Mouse (Mus musculus) forebrain, embryonic 13.5 days (tissue): ENCODE measurements around the gene Sh2d2a. TPM values are rescaled to one million over a fixed set of nuclear protein-coding genes. Genes with fewer than 3 reads are reported as not detected.

Experiments used
- ATAC-seq: fragments of 200-750 bp; cut with Nextera tagmentation; 2 replicates; pipeline ENCODE4 v1.8.0; 2017
- H3K27ac ChIP-seq: fragments of 300-500 bp; sonication (generic); 2 replicates; pipeline ENCODE4 v1.5.1; 2015; ENCODE audit warnings: inconsistent platforms, mild to moderate bottlenecking, moderate library complexity
- H3K27me3 ChIP-seq: fragments of 300-500 bp; sonication (generic); 2 replicates; pipeline ENCODE4 v1.6.1; 2015; ENCODE audit warnings: mild to moderate bottlenecking, inconsistent platforms
- H3K36me3 ChIP-seq: fragments of 300-500 bp; sonication (generic); 2 replicates; pipeline ENCODE4 v1.6.1; 2015; ENCODE audit warnings: mild to moderate bottlenecking, inconsistent platforms; ENCODE audit not compliant: poor library complexity, severe bottlenecking
- H3K4me1 ChIP-seq: fragments of 300-500 bp; sonication (generic); 2 replicates; pipeline ENCODE4 v1.6.1; 2015; ENCODE audit warnings: inconsistent platforms
- H3K4me2 ChIP-seq: fragments of 300-500 bp; sonication (generic); 2 replicates; pipeline ENCODE4 v1.6.1; 2015; ENCODE audit warnings: inconsistent platforms, mild to moderate bottlenecking, moderate library complexity
- H3K4me3 ChIP-seq: fragments of 300-500 bp; sonication (generic); 2 replicates; pipeline ENCODE4 v1.5.1; 2015; ENCODE audit warnings: mild to moderate bottlenecking, inconsistent platforms
- H3K9ac ChIP-seq: fragments of 300-500 bp; sonication (generic); 2 replicates; pipeline ENCODE4 v1.6.1; 2015; ENCODE audit warnings: mild to moderate bottlenecking, inconsistent platforms
- H3K9me3 ChIP-seq: fragments of 300-500 bp; sonication (generic); replicated peaks from 2 replicates; pipeline ENCODE4 v1.6.1; 2016; ENCODE audit warnings: inconsistent platforms
- WGBS: fragments of 180-500 bp; shearing (Covaris S2); methylation state at CpG from one replicate; pipeline ENCODE4 v1.1.7; 2015; 5-methylcytosine and 5-hydroxymethylcytosine counted together
- polyA plus RNA-seq: library from polyadenylated mRNA; unstranded; fragments of >200 nt; fragmentation: Nextera tagmentation; extraction: Ambion mirVana; gene quantifications from 2 replicates; pipeline ENCODE4 v1.2.1, GENCODE M21; 2015

The Sh2d2a gene
- polyA plus RNA-seq, 1 experiment from 2014 or later = not detected

GRCm38 (mm10) chr3:87829025-87829424, 17.5 kb upstream of the Sh2d2a start:
- no peak for ATAC-seq
- no peaks in the 10 kb centered on the region for H3K9me3 ChIP-seq
- no peak overlapping the region for H3K27ac ChIP-seq
- no peaks in the 10 kb centered on the region for H3K4me1 ChIP-seq
- no peaks in the 10 kb centered on the region for H3K36me3 ChIP-seq
- H3K9ac ChIP-seq = no peak overlapping the region
- no peak overlapping the region for H3K4me2 ChIP-seq
- no peak overlapping the region for H3K4me3 ChIP-seq
- H3K27me3 ChIP-seq = no peaks in the 10 kb centered on the region
- WGBS = 57% methylated on average over 10 of the region's 10 CpGs

DNA sequence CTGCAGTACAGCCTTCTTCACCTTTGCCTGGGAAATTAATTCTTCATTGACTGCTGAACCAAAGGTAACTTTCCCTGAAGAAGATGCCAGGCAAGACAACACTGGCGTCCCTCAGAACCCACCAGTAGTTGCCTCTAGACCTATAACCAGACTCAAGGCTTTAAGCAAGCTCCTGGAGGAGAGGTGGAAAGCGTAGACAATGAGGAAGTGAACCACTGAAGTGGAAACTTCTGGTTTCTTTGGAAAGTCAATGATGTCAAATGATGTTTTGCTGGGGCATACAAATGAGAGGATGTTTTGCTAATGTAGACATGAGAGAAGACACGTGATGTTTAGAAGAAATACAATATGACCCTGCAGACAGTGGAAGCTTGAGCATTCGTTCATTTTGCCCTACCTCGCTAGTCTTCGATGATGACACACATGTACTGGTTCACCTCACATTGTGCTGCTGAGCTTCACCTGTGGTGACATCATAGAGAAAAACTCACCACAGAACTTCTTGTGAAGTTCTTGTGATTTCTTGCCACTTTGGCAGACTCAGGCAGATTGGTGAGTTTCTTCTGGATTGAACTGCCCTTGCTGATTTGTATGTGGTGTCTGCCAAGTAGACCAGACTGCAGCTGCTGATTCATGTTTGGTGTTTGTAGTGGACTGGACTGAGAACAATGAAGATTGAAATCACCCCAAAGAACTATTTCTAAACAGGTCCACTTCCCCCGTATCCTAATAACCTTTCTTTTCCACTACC, 14.3 kb upstream of the Sh2d2a start:
- 89% methylated on average over 7 of the region's 7 CpGs for WGBS
- H3K27ac ChIP-seq = no peak overlapping the region
- H3K36me3 ChIP-seq = no peaks in the 10 kb centered on the region
- no peaks in the 10 kb centered on the region for H3K27me3 ChIP-seq
- no peak overlapping the region for H3K4me2 ChIP-seq
- no peaks in the 10 kb centered on the region for H3K9me3 ChIP-seq
- H3K4me1 ChIP-seq = no peaks in the 10 kb centered on the region
- no peak overlapping the region for H3K4me3 ChIP-seq
- no peak for ATAC-seq
- H3K9ac ChIP-seq = no peak overlapping the region

- Histone ChIP-seq H3K4me3 (no peak overlapping the region), H3K4me2 (no peak overlapping the region), H3K36me3 (no peaks in the 10 kb centered on the region), H3K4me1 (no peaks in the 10 kb centered on the region), H3K27ac (no peak overlapping the region), H3K27me3 (no peaks in the 10 kb centered on the region), H3K9me3 (no peaks in the 10 kb centered on the region), H3K9ac (no peak overlapping the region)
- 64% methylated on average over 5 of the region's 5 CpGs for WGBS
- ATAC-seq = no peak
Measured at GRCm38 (mm10) chr3:87833482-87833881, 13.1 kb upstream of the Sh2d2a start.

DNA sequence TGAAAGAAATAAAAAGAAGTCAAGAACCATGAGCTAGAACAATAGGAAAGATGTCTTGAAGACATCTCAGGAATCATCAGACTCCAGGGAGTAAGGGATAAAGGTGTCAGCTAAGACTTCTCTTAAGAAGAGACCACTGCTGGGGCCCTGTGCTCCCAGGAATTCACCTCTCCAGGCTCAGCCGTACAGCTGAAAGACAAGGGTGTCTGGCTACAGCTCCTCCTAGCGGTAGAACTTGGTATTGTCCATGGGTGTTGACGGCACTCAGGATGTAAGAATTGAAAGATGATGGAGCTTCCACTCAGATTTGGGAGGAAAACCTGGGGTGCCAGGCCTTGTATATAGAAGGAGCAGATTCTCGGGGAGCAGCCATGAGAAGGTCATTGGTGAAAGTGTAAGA, 7.9 kb upstream of the Sh2d2a start:
- H3K36me3 ChIP-seq = no peaks in the 10 kb centered on the region
- H3K27me3 ChIP-seq = no peaks in the 10 kb centered on the region
- no peaks in the 10 kb centered on the region for H3K4me1 ChIP-seq
- no peak overlapping the region for H3K9ac ChIP-seq
- 0% methylated on average over 4 of the region's 4 CpGs for WGBS
- ATAC-seq = no peak
- no peak overlapping the region for H3K27ac ChIP-seq
- H3K4me3 ChIP-seq = no peak overlapping the region
- H3K9me3 ChIP-seq = no peaks in the 10 kb centered on the region
- H3K4me2 ChIP-seq = no peak overlapping the region

DNA sequence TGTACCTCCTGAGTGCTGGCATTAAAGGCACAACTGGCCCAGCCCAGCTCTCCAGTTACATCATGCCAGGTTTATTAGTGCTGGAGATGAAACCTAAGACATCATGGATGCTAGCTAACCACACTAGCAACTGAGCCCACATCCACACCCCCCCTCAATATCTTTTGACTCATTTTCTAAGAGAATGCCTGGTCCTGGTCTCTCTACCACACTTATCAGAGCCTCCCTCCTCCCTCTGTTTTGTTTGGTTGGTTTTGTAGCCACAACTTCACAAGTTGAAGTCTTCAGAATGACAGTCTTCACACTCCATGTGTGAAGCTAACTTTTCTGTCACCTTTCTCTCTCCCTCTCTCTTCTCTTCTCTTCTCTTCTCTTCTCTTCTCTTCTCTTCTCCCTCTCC, 5.7 kb upstream of the Sh2d2a start:
- Histone ChIP-seq H3K9ac (no peak overlapping the region), H3K4me1 (no peaks in the 10 kb centered on the region), H3K4me3 (no peak overlapping the region), H3K27ac (no peak overlapping the region), H3K4me2 (no peak overlapping the region), H3K27me3 (no peaks in the 10 kb centered on the region), H3K9me3 (no peaks in the 10 kb centered on the region), H3K36me3 (no peaks in the 10 kb centered on the region)
- no peak for ATAC-seq

DNA sequence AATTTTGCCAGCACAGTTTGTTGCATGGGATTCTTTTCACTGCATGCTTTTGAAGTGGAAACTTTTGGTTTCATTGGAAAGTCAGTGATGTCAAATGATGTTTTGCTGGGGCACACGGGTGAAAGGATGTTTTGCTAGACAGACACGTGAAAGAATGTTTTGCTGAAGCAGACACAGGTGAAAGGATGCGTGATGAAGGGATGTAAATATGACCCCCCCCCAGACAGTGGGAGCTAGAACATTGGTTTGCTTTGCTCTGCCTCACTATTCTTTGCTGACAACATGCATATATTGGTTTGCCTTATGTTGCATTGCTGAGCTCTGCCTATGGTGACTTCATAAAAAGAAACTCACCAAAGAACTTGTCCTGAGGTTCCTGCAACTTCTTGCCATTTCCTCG, 1.6 kb upstream of the Sh2d2a start:
- no peak for ATAC-seq
- Histone ChIP-seq H3K27ac (no peak overlapping the region), H3K27me3 (0 out of 2 replicates have a peak, but pooled peaks cover 3% of the 10 kb centered on the region), H3K4me3 (no peak overlapping the region), H3K4me1 (no peaks in the 10 kb centered on the region), H3K9ac (no peak overlapping the region), H3K36me3 (no peaks in the 10 kb centered on the region), H3K9me3 (no peaks in the 10 kb centered on the region), H3K4me2 (no peak overlapping the region)
- WGBS = 87% methylated on average over 4 of the region's 4 CpGs

DNA sequence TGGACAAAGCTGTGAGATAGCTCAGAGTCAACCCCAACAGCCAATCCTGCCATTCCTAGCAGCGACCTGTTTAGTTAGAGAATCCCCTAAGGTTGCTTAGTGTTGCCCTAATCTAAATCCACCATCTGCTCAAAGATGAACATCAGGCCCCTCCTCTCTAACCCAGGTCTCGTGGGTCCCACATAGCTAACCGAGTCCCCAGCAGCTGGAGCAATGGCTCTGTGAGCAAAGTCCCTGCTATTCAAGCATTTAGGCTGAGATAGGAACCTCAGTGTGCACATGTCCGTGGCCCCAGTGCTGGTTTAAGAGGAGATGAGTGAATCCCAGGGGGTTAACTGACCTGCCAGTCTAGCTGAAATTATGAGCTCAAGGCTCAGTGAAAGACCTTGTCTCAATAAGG, 369 bp upstream of the Sh2d2a start:
- no peaks in the 10 kb centered on the region for H3K36me3 ChIP-seq
- H3K4me2 ChIP-seq = no peak overlapping the region
- H3K4me1 ChIP-seq = no peaks in the 10 kb centered on the region
- 74% methylated on average over 4 of the region's 4 CpGs for WGBS
- ATAC-seq = no peak
- H3K27ac ChIP-seq = no peak overlapping the region
- H3K9me3 ChIP-seq = no peaks in the 10 kb centered on the region
- no peak overlapping the region for H3K4me3 ChIP-seq
- H3K27me3 ChIP-seq = 0 out of 2 replicates have a peak, but pooled peaks cover 3% of the 10 kb centered on the region
- H3K9ac ChIP-seq = no peak overlapping the region

GRCm38 (mm10) chr3:87847680-87848079, 1.1 kb downstream of the Sh2d2a start:
- no peaks in the 10 kb centered on the region for H3K36me3 ChIP-seq
- no peaks in the 10 kb centered on the region for H3K4me1 ChIP-seq
- WGBS = 68% methylated on average over 5 of the region's 5 CpGs
- no peak overlapping the region for H3K4me2 ChIP-seq
- no peak overlapping the region for H3K4me3 ChIP-seq
- ATAC-seq = no peak
- H3K9me3 ChIP-seq = no peaks in the 10 kb centered on the region
- no peak overlapping the region for H3K9ac ChIP-seq
- H3K27me3 ChIP-seq = 0 out of 2 replicates have a peak, but pooled peaks cover 3% of the 10 kb centered on the region
- no peak overlapping the region for H3K27ac ChIP-seq

DNA sequence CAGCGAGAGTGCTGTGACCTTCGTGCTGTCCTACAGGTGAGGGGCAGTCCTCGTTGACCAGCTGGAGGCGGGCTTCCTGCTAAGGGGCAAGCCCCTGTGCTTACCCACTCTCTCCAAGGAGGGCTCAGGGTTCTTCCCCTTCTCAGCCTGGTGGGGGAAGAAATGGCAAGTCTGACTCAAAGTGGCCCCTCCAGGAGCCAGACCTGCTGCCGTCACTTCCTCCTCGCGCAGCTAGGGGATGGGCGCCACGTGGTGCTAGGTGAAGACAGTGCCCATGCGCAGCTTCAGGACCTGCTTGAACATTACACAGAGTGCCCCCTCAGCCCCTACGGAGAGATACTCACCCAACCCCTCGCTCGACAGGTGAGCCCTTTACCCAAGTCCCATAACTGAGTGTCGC, 2.6 kb downstream of the Sh2d2a start:
- Histone ChIP-seq H3K4me3 (no peak overlapping the region), H3K36me3 (no peaks in the 10 kb centered on the region), H3K4me2 (no peak overlapping the region), H3K27me3 (0 out of 2 replicates have a peak, but pooled peaks cover 3% of the 10 kb centered on the region), H3K27ac (no peak overlapping the region), H3K9ac (no peak overlapping the region), H3K4me1 (0 out of 2 replicates have a peak, but pooled peaks cover 2% of the 10 kb centered on the region), H3K9me3 (no peaks in the 10 kb centered on the region)
- ATAC-seq = no peak
- WGBS = 83% methylated on average over 14 of the region's 14 CpGs

GRCm38 (mm10) chr3:87854795-87855568, 8.4 kb downstream of the Sh2d2a start:
- Histone ChIP-seq H3K36me3 (peaks cover 41% of the 10 kb centered on the region), H3K4me3 (no peak overlapping the region), H3K27ac (no peak overlapping the region; the same call in 1 of the 2 replicates), H3K4me2 (no peak overlapping the region), H3K9me3 (no peaks in the 10 kb centered on the region), H3K27me3 (no peaks in the 10 kb centered on the region), H3K9ac (no peak overlapping the region), H3K4me1 (peaks cover 13% of the 10 kb centered on the region)
- ATAC-seq = no peak
- WGBS = 80% methylated on average over 7 of the region's 7 CpGs

GRCm38 (mm10) chr3:87855936-87856335, 9.4 kb downstream of the Sh2d2a start:
- H3K9ac ChIP-seq = no peak overlapping the region
- no peak overlapping the region for H3K4me2 ChIP-seq
- no peak overlapping the region for H3K4me3 ChIP-seq
- peaks cover 47% of the 10 kb centered on the region for H3K36me3 ChIP-seq
- peaks cover 13% of the 10 kb centered on the region for H3K4me1 ChIP-seq
- H3K27me3 ChIP-seq = no peaks in the 10 kb centered on the region
- ATAC-seq = no peak
- WGBS = 91% methylated on average over 8 of the region's 8 CpGs
- no peaks in the 10 kb centered on the region for H3K9me3 ChIP-seq
- H3K27ac ChIP-seq = no peak overlapping the region

DNA sequence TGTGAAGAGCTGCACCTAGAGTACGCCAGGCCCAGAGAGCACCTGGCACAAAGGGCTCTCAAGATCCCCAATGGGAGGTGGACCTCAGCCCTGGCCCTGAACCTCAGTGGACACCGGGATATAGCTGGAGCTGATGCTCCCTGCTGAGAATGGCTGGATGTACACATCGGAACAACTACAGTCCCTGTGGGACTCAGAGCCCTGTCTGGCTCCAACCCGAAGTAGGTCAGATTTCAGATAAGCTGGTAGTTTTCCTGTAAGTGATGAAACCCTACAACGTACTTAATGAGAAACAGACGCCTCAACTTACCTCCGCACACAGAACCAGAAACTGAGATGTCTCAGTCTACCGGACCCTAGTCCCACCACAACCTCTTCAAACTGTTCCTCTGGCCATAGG, 11.1 kb downstream of the Sh2d2a start:
- H3K27me3 ChIP-seq = no peaks in the 10 kb centered on the region
- H3K9me3 ChIP-seq = no peaks in the 10 kb centered on the region
- H3K4me2 ChIP-seq = no peak overlapping the region
- H3K27ac ChIP-seq = no peak overlapping the region
- no peak for ATAC-seq
- peaks cover 13% of the 10 kb centered on the region for H3K4me1 ChIP-seq
- H3K4me3 ChIP-seq = no peak overlapping the region
- peaks cover 63% of the 10 kb centered on the region for H3K36me3 ChIP-seq
- 92% methylated on average over 8 of the region's 8 CpGs for WGBS
- no peak overlapping the region for H3K9ac ChIP-seq
